Mouse (Mus musculus) gastrocnemius, adult 8-10 months (tissue): ENCODE results near the gene Nacc1. TPM values are rescaled to one million over a fixed set of nuclear protein-coding genes. Genes with fewer than 3 reads are reported as not detected.

Source experiments
- DNase-seq, 2 experiments: peaks; one replicate each; pipeline ENCODE4 v3.0.0; 2022; ENCODE audit warnings: low spot score in 2 of 2
- total RNA-seq, 4 experiments: library from RNA; stranded (reverse); gene quantifications; 2 replicates each; pipeline ENCODE4 v1.2.4; 2022

The Nacc1 gene
- total RNA-seq, result 10 to 100 TPM; 17.6 to 26.4 (median 20.7) TPM

GRCm38 (mm10) chr8:84687705-84688100 lies at the start of gene Nacc1:
Nacc1 (minus strand) TSS chr8:84687862.
- peak; percentile 72 to 77 for DNase-seq

DNA sequence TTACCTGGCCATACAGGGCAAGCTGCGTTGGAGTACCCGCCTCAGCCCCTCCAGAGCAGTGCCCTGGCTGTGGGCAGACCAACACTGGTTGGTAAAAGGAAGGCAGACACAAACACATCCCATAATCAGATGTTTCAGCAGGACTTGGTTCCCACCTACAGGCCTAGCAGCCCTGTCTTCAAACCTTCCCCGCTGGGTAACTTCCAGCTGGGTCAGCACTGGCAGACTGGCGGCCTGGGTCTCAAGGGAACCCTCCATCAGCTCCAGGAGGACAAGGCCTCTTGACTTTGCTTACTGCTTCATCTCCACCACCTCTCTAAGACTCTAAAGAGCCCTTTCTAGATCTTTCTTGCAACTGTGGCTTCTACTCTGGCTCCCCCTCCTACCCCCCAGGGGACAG lies 48.9 kb upstream of the Nacc1 start:
- no peak for DNase-seq

- DNase-seq, result peak; percentile 65 to 84
Measured at GRCm38 (mm10) chr8:84735597-84735996, 47.9 kb upstream of the Nacc1 start.

- DNase-seq, result no peak
Measured at GRCm38 (mm10) chr8:84734680-84735079, 47.0 kb upstream of the Nacc1 start.

DNA sequence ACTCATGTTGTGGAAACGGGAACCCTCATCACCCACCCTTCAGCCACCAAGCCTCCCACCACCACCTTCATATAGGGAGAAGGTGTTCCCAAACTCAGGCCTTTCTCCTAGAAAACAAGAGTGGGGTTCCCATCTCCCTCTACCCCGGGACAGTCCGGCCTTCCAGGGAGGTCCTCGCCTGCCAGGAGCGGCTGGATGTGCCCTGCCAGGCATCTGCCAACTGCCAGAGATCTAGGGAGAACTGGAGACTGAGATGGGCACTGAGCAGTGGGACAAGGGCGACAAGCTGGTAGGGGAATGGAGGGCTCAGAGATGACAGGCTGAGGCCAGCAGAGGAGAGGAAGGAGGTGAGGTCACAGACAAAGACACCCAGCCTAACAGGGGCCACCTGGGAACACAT lies 46.3 kb upstream of the Nacc1 start:
- DNase-seq, result no peak

- DNase-seq, result no peak
Measured at GRCm38 (mm10) chr8:84732996-84733395, 45.3 kb upstream of the Nacc1 start.

- no peak for DNase-seq
Measured at GRCm38 (mm10) chr8:84732545-84732944, 44.9 kb upstream of the Nacc1 start.

GRCm38 (mm10) chr8:84731371-84732177 lies 43.9 kb upstream of the Nacc1 start:
- DNase-seq, result no peak

GRCm38 (mm10) chr8:84730541-84731370 lies 43.1 kb upstream of the Nacc1 start:
- peak in 1 of 2 experiments; percentile 73 for DNase-seq

- DNase-seq, result peak in 1 of 2 experiments; percentile 64
Measured at GRCm38 (mm10) chr8:84729921-84730362, 42.3 kb upstream of the Nacc1 start.

DNA sequence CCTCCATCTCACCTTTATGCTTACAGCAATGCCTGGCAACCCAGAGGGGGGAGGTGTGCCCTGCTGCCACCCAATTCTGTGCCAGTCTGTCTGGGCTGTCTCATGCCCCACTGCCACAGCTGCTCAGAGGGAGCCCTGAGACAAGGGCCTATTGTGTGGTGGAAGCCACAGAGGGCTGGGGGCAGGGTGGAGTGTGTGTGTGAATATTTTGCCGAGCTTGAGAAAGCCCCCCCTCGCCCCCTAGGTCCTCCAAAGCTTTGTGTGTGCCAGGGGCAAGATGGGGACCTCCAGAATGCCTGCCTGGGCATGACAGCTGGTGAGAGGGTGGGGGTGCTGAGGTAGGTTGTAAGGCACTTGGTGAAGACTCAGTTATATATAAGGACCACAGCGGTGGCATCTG lies 40.8 kb upstream of the Nacc1 start:
- DNase-seq, result no peak

DNA sequence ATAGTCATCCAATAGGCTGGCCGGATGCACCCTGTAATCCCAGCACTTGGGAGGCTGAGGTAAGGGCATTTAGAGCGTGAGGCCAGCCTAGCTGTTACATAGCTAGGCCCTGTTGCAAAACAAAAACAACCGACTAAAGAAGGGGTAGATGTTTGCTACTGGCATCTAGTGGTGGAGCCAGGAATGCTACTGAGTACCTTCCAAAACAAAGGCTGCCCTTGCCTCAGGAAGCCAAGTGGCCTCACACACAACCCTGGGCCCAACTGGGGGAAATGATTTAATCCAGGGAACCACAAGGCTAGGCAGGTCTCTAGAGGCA lies 38.2 kb upstream of the Nacc1 start:
- DNase-seq, result peak in 1 of 2 experiments; percentile 58

- no peak for DNase-seq
Measured at GRCm38 (mm10) chr8:84725246-84725940, 37.7 kb upstream of the Nacc1 start.

DNA sequence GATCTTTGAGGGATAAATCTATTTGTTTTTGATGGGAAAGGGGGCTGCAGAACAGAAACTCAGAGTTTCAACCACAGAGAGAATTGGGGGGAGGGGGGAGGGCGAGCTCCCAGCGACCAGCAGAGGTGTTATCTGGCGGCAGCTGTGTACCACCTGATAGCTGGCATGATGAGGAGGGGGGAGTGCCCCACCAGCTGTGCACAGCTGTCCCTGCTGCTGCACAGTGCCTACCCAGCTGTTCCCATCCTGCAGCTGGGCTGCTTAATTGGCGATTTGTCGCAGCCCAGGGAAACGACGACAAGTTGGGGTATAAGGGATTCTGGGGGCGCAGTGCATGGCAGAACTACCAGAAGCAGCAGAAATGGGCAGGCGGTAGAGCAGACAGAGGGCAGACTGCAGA lies 37.0 kb upstream of the Nacc1 start:
- no peak for DNase-seq

DNA sequence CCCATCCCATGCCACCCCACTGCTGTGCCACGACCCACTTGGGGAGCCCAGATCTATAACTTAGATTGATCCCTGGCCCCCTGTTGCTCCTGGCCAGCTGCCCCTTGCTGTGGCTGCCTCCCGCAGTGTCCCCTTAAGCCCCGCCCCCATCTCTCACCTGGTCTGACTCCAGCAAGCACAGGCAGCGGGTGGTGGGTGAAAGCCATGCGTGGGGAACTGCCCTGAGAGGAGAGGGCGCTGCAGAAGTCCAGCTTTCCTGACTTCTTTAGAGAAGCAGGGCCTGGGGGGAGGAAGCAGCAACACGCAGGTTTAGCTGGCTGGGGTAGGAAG lies 35.9 kb upstream of the Nacc1 start:
- no peak for DNase-seq

GRCm38 (mm10) chr8:84722850-84723570 lies 35.3 kb upstream of the Nacc1 start, which contains the start of gene G430095P16Rik:
G430095P16Rik (plus strand) TSS chr8:84723007.
- DNase-seq, result peak; percentile 69 to 82

- DNase-seq, result no peak
Measured at GRCm38 (mm10) chr8:84722530-84722849, 34.8 kb upstream of the Nacc1 start.

GRCm38 (mm10) chr8:84718959-84719690 lies 31.5 kb upstream of the Nacc1 start:
- no peak for DNase-seq

GRCm38 (mm10) chr8:84718476-84718875 lies 30.8 kb upstream of the Nacc1 start:
- peak in 1 of 2 experiments; percentile 76 for DNase-seq

DNA sequence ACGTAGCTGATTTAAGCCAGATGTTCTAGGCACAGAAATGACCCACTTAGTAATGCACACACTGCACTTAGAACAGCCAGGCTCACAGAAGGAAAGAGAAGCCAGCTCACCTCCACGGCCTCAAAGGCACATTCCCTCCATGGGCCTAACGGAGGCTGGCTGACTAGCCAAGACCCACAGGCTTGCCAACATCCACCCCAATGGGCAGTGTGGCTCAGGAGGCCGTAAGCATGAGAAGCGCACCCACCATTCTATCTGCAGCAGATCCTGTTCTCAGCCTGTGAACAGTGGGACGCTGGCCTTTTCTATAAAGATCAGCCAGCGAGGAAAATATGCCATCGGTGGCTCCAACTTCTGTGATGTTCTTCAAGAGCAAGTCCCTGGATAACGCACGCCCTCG lies 29.1 kb upstream of the Nacc1 start:
- no peak for DNase-seq
